Mouse (Mus musculus): ENCODE results near the gene Zfp648. TPM values are rescaled to one million over a fixed set of nuclear protein-coding genes. Genes with fewer than 3 reads are reported as not detected.

Zfp648 gene
- polyA plus RNA-seq, 1 experiment: not detected

- H3K27ac ChIP-seq (ENCODE audit: control insufficient read depth, insufficient read depth, low read depth, low read length, poor library complexity): no peak overlapping the region
- WGBS: 76% methylated on average over 8 of the region's 8 CpGs
- TF ChIP-seq POLR2A (IDR thresholded peaks at IDR 0.05; ENCODE audit: borderline replicate concordance, control insufficient read depth, low read depth, low read length) (no peak), CTCF (IDR thresholded peaks at IDR 0.05; ENCODE audit: control insufficient read depth, insufficient read depth, low read length) (no peak)
- H3K4me1 ChIP-seq (ENCODE audit: control insufficient read depth, insufficient read depth, low read length): no peaks in the 10 kb centered on the region
- no peak overlapping the region for H3K4me3 ChIP-seq (replicated peaks; ENCODE audit: control insufficient read depth, low read depth, low read length)
Measured at GRCm38 (mm10) chr1:154178541-154179155, 22.3 kb upstream of the Zfp648 start.

GRCm38 (mm10) chr1:154180952-154181351, 20.0 kb upstream of the Zfp648 start:
- no peak overlapping the region for H3K27ac ChIP-seq (ENCODE audit: control insufficient read depth, insufficient read depth, low read depth, low read length, poor library complexity)
- no peak overlapping the region for H3K4me3 ChIP-seq (replicated peaks; ENCODE audit: control insufficient read depth, low read depth, low read length)
- WGBS: 15% methylated on average over 2 of the region's 2 CpGs
- peak; percentile 57 for TF ChIP-seq CTCF (IDR thresholded peaks at IDR 0.05; ENCODE audit: control insufficient read depth, insufficient read depth, low read length)
- no peak for TF ChIP-seq POLR2A (IDR thresholded peaks at IDR 0.05; ENCODE audit: borderline replicate concordance, control insufficient read depth, low read depth, low read length)
- no peaks in the 10 kb centered on the region for H3K4me1 ChIP-seq (ENCODE audit: control insufficient read depth, insufficient read depth, low read length)

- 65% methylated on average over 6 of the region's 6 CpGs for WGBS
- H3K27ac ChIP-seq (ENCODE audit: control insufficient read depth, insufficient read depth, low read depth, low read length, poor library complexity): no peak overlapping the region
- no peak overlapping the region for H3K4me3 ChIP-seq (replicated peaks; ENCODE audit: control insufficient read depth, low read depth, low read length)
- TF ChIP-seq POLR2A (IDR thresholded peaks at IDR 0.05; ENCODE audit: borderline replicate concordance, control insufficient read depth, low read depth, low read length) (no peak), CTCF (IDR thresholded peaks at IDR 0.05; ENCODE audit: control insufficient read depth, insufficient read depth, low read length) (no peak)
- no peaks in the 10 kb centered on the region for H3K4me1 ChIP-seq (ENCODE audit: control insufficient read depth, insufficient read depth, low read length)
Measured at GRCm38 (mm10) chr1:154182396-154183076, 18.5 kb upstream of the Zfp648 start.

- Histone ChIP-seq H3K4me3 (replicated peaks; ENCODE audit: control insufficient read depth, low read depth, low read length) (no peak overlapping the region), H3K27ac (ENCODE audit: control insufficient read depth, insufficient read depth, low read depth, low read length, poor library complexity) (no peak overlapping the region), H3K4me1 (ENCODE audit: control insufficient read depth, insufficient read depth, low read length) (no peaks in the 10 kb centered on the region)
- 85% methylated on average over 7 of the region's 7 CpGs for WGBS
- TF ChIP-seq CTCF (IDR thresholded peaks at IDR 0.05; ENCODE audit: control insufficient read depth, insufficient read depth, low read length): no peak
- no peak for TF ChIP-seq POLR2A (IDR thresholded peaks at IDR 0.05; ENCODE audit: borderline replicate concordance, control insufficient read depth, low read depth, low read length)
Measured at GRCm38 (mm10) chr1:154183077-154183751, 17.8 kb upstream of the Zfp648 start.

GRCm38 (mm10) chr1:154188229-154188628, 12.8 kb upstream of the Zfp648 start:
- no peak for TF ChIP-seq POLR2A (IDR thresholded peaks at IDR 0.05; ENCODE audit: borderline replicate concordance, control insufficient read depth, low read depth, low read length)
- no peak for TF ChIP-seq CTCF (IDR thresholded peaks at IDR 0.05; ENCODE audit: control insufficient read depth, insufficient read depth, low read length)
- Histone ChIP-seq H3K4me1 (ENCODE audit: control insufficient read depth, insufficient read depth, low read length) (no peaks in the 10 kb centered on the region), H3K27ac (ENCODE audit: control insufficient read depth, insufficient read depth, low read depth, low read length, poor library complexity) (no peak overlapping the region), H3K4me3 (replicated peaks; ENCODE audit: control insufficient read depth, low read depth, low read length) (no peak overlapping the region)
- WGBS: 72% methylated on average over 4 of the region's 4 CpGs

GRCm38 (mm10) chr1:154188631-154189030, 12.4 kb upstream of the Zfp648 start:
- 71% methylated on average over 4 of the region's 4 CpGs for WGBS
- no peak for TF ChIP-seq POLR2A (IDR thresholded peaks at IDR 0.05; ENCODE audit: borderline replicate concordance, control insufficient read depth, low read depth, low read length)

GRCm38 (mm10) chr1:154189842-154190530, 11.0 kb upstream of the Zfp648 start:
- Histone ChIP-seq H3K27ac (ENCODE audit: control insufficient read depth, insufficient read depth, low read depth, low read length, poor library complexity) (no peak overlapping the region), H3K4me1 (ENCODE audit: control insufficient read depth, insufficient read depth, low read length) (no peaks in the 10 kb centered on the region), H3K4me3 (replicated peaks; ENCODE audit: control insufficient read depth, low read depth, low read length) (no peak overlapping the region)
- TF ChIP-seq POLR2A (IDR thresholded peaks at IDR 0.05; ENCODE audit: borderline replicate concordance, control insufficient read depth, low read depth, low read length): no peak
- TF ChIP-seq CTCF (IDR thresholded peaks at IDR 0.05; ENCODE audit: control insufficient read depth, insufficient read depth, low read length): no peak
- WGBS: 69% methylated on average over 14 of the region's 18 CpGs

More at GRCm38 (mm10) chr1:154188631-154189030, 12.4 kb upstream of the Zfp648 start:
- no peak overlapping the region for H3K27ac ChIP-seq (ENCODE audit: control insufficient read depth, insufficient read depth, low read depth, low read length, poor library complexity)
- no peaks in the 10 kb centered on the region for H3K4me1 ChIP-seq (ENCODE audit: control insufficient read depth, insufficient read depth, low read length)
- H3K4me3 ChIP-seq (replicated peaks; ENCODE audit: control insufficient read depth, low read depth, low read length): no peak overlapping the region

- TF ChIP-seq POLR2A (IDR thresholded peaks at IDR 0.05; ENCODE audit: borderline replicate concordance, control insufficient read depth, low read depth, low read length) (no peak), CTCF (IDR thresholded peaks at IDR 0.05; ENCODE audit: control insufficient read depth, insufficient read depth, low read length) (no peak)
- H3K4me1 ChIP-seq (ENCODE audit: control insufficient read depth, insufficient read depth, low read length): no peaks in the 10 kb centered on the region
- H3K4me3 ChIP-seq (replicated peaks; ENCODE audit: control insufficient read depth, low read depth, low read length): no peak overlapping the region
- WGBS: 74% methylated on average over 10 of the region's 10 CpGs
- H3K27ac ChIP-seq (ENCODE audit: control insufficient read depth, insufficient read depth, low read depth, low read length, poor library complexity): no peak overlapping the region
Measured at GRCm38 (mm10) chr1:154198896-154199295, 2.1 kb upstream of the Zfp648 start.
